Comparison of ENCODE assay signal across 8 mouse cellular contexts in the genomic region with DNA sequence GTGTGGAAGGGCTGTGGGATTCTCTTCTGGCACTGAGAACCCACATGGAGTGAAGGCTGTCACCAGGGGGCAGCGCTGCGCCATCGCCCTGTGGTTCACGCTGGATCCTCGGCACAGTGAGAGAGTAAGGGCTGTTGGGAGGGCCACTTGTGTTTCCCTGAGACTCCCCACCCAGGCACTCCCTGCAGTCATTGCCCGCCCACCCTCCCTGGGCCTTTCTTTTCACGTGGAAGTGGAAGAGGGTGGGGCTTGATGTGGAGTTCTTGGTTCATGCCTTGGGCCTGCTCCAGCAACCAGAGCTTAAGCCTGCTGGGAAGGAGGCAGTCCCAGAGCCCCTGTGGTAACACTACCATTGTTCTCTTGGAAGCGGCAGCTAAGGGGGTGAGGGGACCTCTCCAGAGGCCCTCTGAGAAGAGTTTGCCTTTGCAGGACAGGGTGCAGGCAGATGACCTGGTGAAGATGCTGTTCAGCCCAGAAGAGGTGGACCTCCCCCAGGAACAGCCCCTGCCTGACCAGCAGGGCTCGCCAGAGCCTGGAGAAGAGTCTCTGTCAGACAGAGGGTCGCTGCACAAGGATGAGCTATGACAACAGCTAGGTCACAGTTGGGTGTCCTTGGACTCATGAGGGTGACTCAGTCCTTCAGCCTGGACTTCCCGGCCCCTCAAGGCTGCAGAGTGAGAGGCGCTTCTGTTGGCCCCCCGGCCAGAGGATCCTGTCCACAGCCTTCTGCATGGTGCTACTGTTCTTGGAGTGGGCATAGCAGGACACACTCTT. TPM values are rescaled to one million over a fixed set of nuclear protein-coding genes. Genes with fewer than 3 reads are reported as not detected.
A peak's percentile ranks its signal among the peaks of the same experiment; 100 is the strongest.
DNase-seq lines count a peak whose midpoint lies in the region; ATAC-seq and TF ChIP-seq lines count a peak whose summit lies in the region.

No protein-coding gene starts in this region.

- no peaks in the 10 kb centered on the region for H3K27me3 ChIP-seq in forebrain, embryonic 11.5 days (ENCODE audit: control insufficient read depth, insufficient read depth, low read length)
- no peaks in the 10 kb centered on the region for H3K27me3 ChIP-seq in heart, embryonic 16.5 days (ENCODE audit: control insufficient read depth, insufficient read depth, low read length)
- no peaks in the 10 kb centered on the region for H3K27me3 ChIP-seq in lung, embryonic 14.5 days (ENCODE audit: insufficient read depth, low read length)

- peak; percentile 91 for TF ChIP-seq CTCF in lung, embryonic 14.5 days (IDR thresholded peaks at IDR 0.05; ENCODE audit: low read depth)

- peak; percentile 75 for ATAC-seq in CD4-positive, CD25-positive, alpha-beta regulatory T cell, adult 4 months
- peak; percentile 74 for ATAC-seq in forebrain, embryonic 11.5 days (replicated peaks; ENCODE audit: low FRiP score)
- ATAC-seq in heart, embryonic 16.5 days (replicated peaks; ENCODE audit: extremely low read depth, insufficient read depth, low FRiP score): peak; percentile 53
- ATAC-seq in lung, embryonic 14.5 days (ENCODE audit: insufficient read depth): peak; percentile 45; the same call in 1 of the 2 replicates

- no peak overlapping the region for H3K4me2 ChIP-seq in forebrain, embryonic 11.5 days (ENCODE audit: low read depth, low read length, severe bottlenecking)
- H3K4me2 ChIP-seq in heart, embryonic 16.5 days (ENCODE audit: low read depth, low read length): no peak overlapping the region
- no peak overlapping the region for H3K4me2 ChIP-seq in lung, embryonic 14.5 days

- no peak overlapping the region for H3K9ac ChIP-seq in forebrain, embryonic 11.5 days (ENCODE audit: low read length)
- no peak overlapping the region for H3K9ac ChIP-seq in heart, embryonic 16.5 days (ENCODE audit: low read length)
- H3K9ac ChIP-seq in lung, embryonic 14.5 days: no peak overlapping the region

- no peak overlapping the region for H3K27ac ChIP-seq in forebrain, embryonic 11.5 days (ENCODE audit: low read depth, low read length)
- H3K27ac ChIP-seq in heart, embryonic 16.5 days (ENCODE audit: low read length): peak overlapping the region; percentile 41; the same call in 1 of the 2 replicates
- no peak overlapping the region for H3K27ac ChIP-seq in lung, embryonic 14.5 days (ENCODE audit: low read depth)

- peak; percentile 70 for DNase-seq in adrenal gland, adult 8-10 months
- DNase-seq in forebrain, embryonic 11.5 days (ENCODE audit: low spot score): peak; percentile 79
- DNase-seq in kidney, postnatal 10 days: peak; percentile 91
- peak; percentile 83 for DNase-seq in lung, embryonic 14.5 days
- peak; percentile 62 for DNase-seq in ovary, postnatal 14 days (ENCODE audit: low spot score)
- DNase-seq in thymus, postnatal 0 days (ENCODE audit: low spot score): peak; percentile 68

- no peaks in the 10 kb centered on the region for H3K9me3 ChIP-seq in forebrain, embryonic 11.5 days (ENCODE audit: control insufficient read depth, low read length)
- H3K9me3 ChIP-seq in heart, embryonic 16.5 days (replicated peaks; ENCODE audit: control insufficient read depth, low read length): no peaks in the 10 kb centered on the region
- no peaks in the 10 kb centered on the region for H3K9me3 ChIP-seq in lung, embryonic 14.5 days (ENCODE audit: low read depth, low read length)

- WGBS in forebrain, embryonic 11.5 days: 24% methylated on average over 13 of the region's 13 CpGs
- 39% methylated on average over 13 of the region's 13 CpGs for WGBS in heart, embryonic 16.5 days
- WGBS in lung, embryonic 14.5 days: 34% methylated on average over 13 of the region's 13 CpGs

- peaks cover 7% of the 10 kb centered on the region; the same call in 1 of the 2 replicates for H3K4me1 ChIP-seq in forebrain, embryonic 11.5 days (replicated peaks; ENCODE audit: control insufficient read depth, insufficient read depth, low read length)
- peaks cover 21% of the 10 kb centered on the region for H3K4me1 ChIP-seq in heart, embryonic 16.5 days (ENCODE audit: control insufficient read depth, insufficient read depth, low read length)
- H3K4me1 ChIP-seq in lung, embryonic 14.5 days (ENCODE audit: insufficient read depth): no peaks in the 10 kb centered on the region; the same call in 1 of the 2 replicates

- peaks cover 2% of the 10 kb centered on the region; the same call in 1 of the 2 replicates for H3K36me3 ChIP-seq in forebrain, embryonic 11.5 days (ENCODE audit: control insufficient read depth, insufficient read depth, low read length)
- peaks cover 10% of the 10 kb centered on the region; the same call in 1 of the 2 replicates for H3K36me3 ChIP-seq in heart, embryonic 16.5 days (ENCODE audit: control insufficient read depth, insufficient read depth)
- H3K36me3 ChIP-seq in lung, embryonic 14.5 days (ENCODE audit: insufficient read depth): peaks cover 34% of the 10 kb centered on the region

- no peak overlapping the region for H3K4me3 ChIP-seq in forebrain, embryonic 11.5 days (ENCODE audit: low read depth, low read length)
- H3K4me3 ChIP-seq in heart, embryonic 16.5 days (ENCODE audit: low read length): no peak overlapping the region
- H3K4me3 ChIP-seq in lung, embryonic 14.5 days (ENCODE audit: low read depth, low read length): no peak overlapping the region

RNA-seq across cellular contexts. Expression of gene Cldn19, which starts 7.6 kb away (rescaled TPM):
- not detected for polyA plus RNA-seq in CD4-positive, CD25-positive, alpha-beta regulatory T cell, adult 4 months (2017; shearing (Covaris generic))
- under 1 TPM in 3 of 4 experiments, not detected in 1; 0.06 to 0.40 (median 0.28) TPM for total RNA-seq in adrenal gland, adult 8-10 months (2022)
- polyA plus RNA-seq in forebrain, embryonic 11.5 days (2014; fragmentation: Nextera tagmentation; extraction: Ambion mirVana): 0.21 and 0.31 TPM in 2 replicates
- polyA plus RNA-seq in heart, embryonic 16.5 days (2015; fragmentation: Nextera tagmentation; extraction: Ambion mirVana): not detected in 2 replicates
- polyA plus RNA-seq in lung, embryonic 14.5 days (2014; fragmentation: Nextera tagmentation; extraction: Ambion mirVana): not detected in 2 replicates
- 0.14 TPM in 1 of 2 replicates, not detected in the other for polyA plus RNA-seq in thymus, postnatal 0 days (2015; fragmentation: Nextera tagmentation; extraction: Ambion mirVana)

RNA-seq across cellular contexts. Expression of gene P3h1, which starts 14.9 kb away (rescaled TPM):
- 1 to 10 TPM; 1.1 to 1.2 TPM for polyA plus RNA-seq in CD4-positive, CD25-positive, alpha-beta regulatory T cell, adult 4 months (2017; shearing (Covaris generic))
- 10 to 100 TPM; 26.1 to 35.2 (median 28.6) TPM for total RNA-seq in adrenal gland, adult 8-10 months (2022)
- 16.8 and 17.8 TPM in 2 replicates for polyA plus RNA-seq in forebrain, embryonic 11.5 days (2014; fragmentation: Nextera tagmentation; extraction: Ambion mirVana)
- polyA plus RNA-seq in heart, embryonic 16.5 days (2015; fragmentation: Nextera tagmentation; extraction: Ambion mirVana): 28.2 and 29.3 TPM in 2 replicates
- polyA plus RNA-seq in lung, embryonic 14.5 days (2014; fragmentation: Nextera tagmentation; extraction: Ambion mirVana): 40.4 and 44.8 TPM in 2 replicates
- polyA plus RNA-seq in thymus, postnatal 0 days (2015; fragmentation: Nextera tagmentation; extraction: Ambion mirVana): 6.5 and 6.9 TPM in 2 replicates

RNA-seq across cellular contexts. Expression of gene AU022252, which starts 15.1 kb away (rescaled TPM):
- polyA plus RNA-seq in CD4-positive, CD25-positive, alpha-beta regulatory T cell, adult 4 months (2017; shearing (Covaris generic)): 1 to 10 TPM; 6.2 to 9.6 TPM
- 10 to 100 TPM; 19.4 to 42.9 (median 27.2) TPM for total RNA-seq in adrenal gland, adult 8-10 months (2022)
- 37.3 and 37.8 TPM in 2 replicates for polyA plus RNA-seq in forebrain, embryonic 11.5 days (2014; fragmentation: Nextera tagmentation; extraction: Ambion mirVana)
- 22.5 and 23.4 TPM in 2 replicates for polyA plus RNA-seq in heart, embryonic 16.5 days (2015; fragmentation: Nextera tagmentation; extraction: Ambion mirVana)
- polyA plus RNA-seq in lung, embryonic 14.5 days (2014; fragmentation: Nextera tagmentation; extraction: Ambion mirVana): 29.0 and 32.3 TPM in 2 replicates
- polyA plus RNA-seq in thymus, postnatal 0 days (2015; fragmentation: Nextera tagmentation; extraction: Ambion mirVana): 21.6 and 22.2 TPM in 2 replicates

RNA-seq across cellular contexts. Expression of gene Tmem269, which starts 29.6 kb away (rescaled TPM):
- not detected for polyA plus RNA-seq in CD4-positive, CD25-positive, alpha-beta regulatory T cell, adult 4 months (2017; shearing (Covaris generic))
- under 1 TPM in 2 of 4 experiments, not detected in 2; 0.30 to 0.62 TPM for total RNA-seq in adrenal gland, adult 8-10 months (2022)
- polyA plus RNA-seq in forebrain, embryonic 11.5 days (2014; fragmentation: Nextera tagmentation; extraction: Ambion mirVana): not detected in 2 replicates
- polyA plus RNA-seq in heart, embryonic 16.5 days (2015; fragmentation: Nextera tagmentation; extraction: Ambion mirVana): 0.15 and 0.22 TPM in 2 replicates
- not detected in 2 replicates for polyA plus RNA-seq in lung, embryonic 14.5 days (2014; fragmentation: Nextera tagmentation; extraction: Ambion mirVana)
- polyA plus RNA-seq in thymus, postnatal 0 days (2015; fragmentation: Nextera tagmentation; extraction: Ambion mirVana): 0.12 TPM in 1 of 2 replicates, not detected in the other

RNA-seq across cellular contexts. Expression of gene Ybx1, which starts 46.8 kb away (rescaled TPM):
- polyA plus RNA-seq in CD4-positive, CD25-positive, alpha-beta regulatory T cell, adult 4 months (2017; shearing (Covaris generic)): 100 to 1,000 TPM; 152 to 163 TPM
- 100 to 1,000 TPM; 443 to 619 (median 512) TPM for total RNA-seq in adrenal gland, adult 8-10 months (2022)
- 1,312 and 1,467 TPM in 2 replicates for polyA plus RNA-seq in forebrain, embryonic 11.5 days (2014; fragmentation: Nextera tagmentation; extraction: Ambion mirVana)
- polyA plus RNA-seq in heart, embryonic 16.5 days (2015; fragmentation: Nextera tagmentation; extraction: Ambion mirVana): 501 and 547 TPM in 2 replicates
- 880 and 902 TPM in 2 replicates for polyA plus RNA-seq in lung, embryonic 14.5 days (2014; fragmentation: Nextera tagmentation; extraction: Ambion mirVana)
- 532 and 561 TPM in 2 replicates for polyA plus RNA-seq in thymus, postnatal 0 days (2015; fragmentation: Nextera tagmentation; extraction: Ambion mirVana)
